Mouse (Mus musculus): Measurements from ENCODE around the gene Galns.
"Not testable (repeated sequence)": the region's sequence is repeated elsewhere in the genome, so short reads cannot be mapped to it uniquely, and the experiment has no call there.

The Galns gene

GRCm38 (mm10) chr8:122586171-122586570 lies 25.1 kb downstream of the Galns start:
- no peak for DNase-seq

GRCm38 (mm10) chr8:122585411-122585891 lies 25.8 kb downstream of the Galns start:
- DNase-seq, result no peak

- no peak for DNase-seq
These were observed 26.3 kb downstream of the Galns start for GRCm38 (mm10) chr8:122584981-122585380.

GRCm38 (mm10) chr8:122580926-122581325 lies 30.3 kb downstream of the Galns start:
- DNase-seq, result no peak

GRCm38 (mm10) chr8:122579196-122579595 lies 32.1 kb downstream of the Galns start:
- DNase-seq, result no peak

GRCm38 (mm10) chr8:122577116-122577515 lies 34.1 kb downstream of the Galns start:
- DNase-seq, result no peak

- DNase-seq, result peak; percentile 95 to 98
These were observed 34.6 kb downstream of the Galns start, which contains the start of gene Aprt for GRCm38 (mm10) chr8:122576648-122577022. Gene Aprt, minus strand, starts transcription at chr8:122576909.

- no peak for DNase-seq
These were observed 35.3 kb downstream of the Galns start for GRCm38 (mm10) chr8:122575735-122576647.

- no peak for DNase-seq
These were observed 36.0 kb downstream of the Galns start for GRCm38 (mm10) chr8:122575286-122575685.

GRCm38 (mm10) chr8:122574667-122575251 lies 36.5 kb downstream of the Galns start:
- peak in 1 of 2 experiments; percentile 50 for DNase-seq

GRCm38 (mm10) chr8:122574264-122574663 lies 37.0 kb downstream of the Galns start:
- DNase-seq, result no peak

- no peak for DNase-seq
These were observed 37.7 kb downstream of the Galns start for GRCm38 (mm10) chr8:122573577-122573976.

- not testable (repeated sequence) for DNase-seq
These were observed 38.1 kb downstream of the Galns start for GRCm38 (mm10) chr8:122573176-122573575.

GRCm38 (mm10) chr8:122572751-122573150 lies 38.5 kb downstream of the Galns start:
- peak; percentile 60 to 72 for DNase-seq

- DNase-seq, result no peak
These were observed 39.5 kb downstream of the Galns start for GRCm38 (mm10) chr8:122571750-122572267.

GRCm38 (mm10) chr8:122571153-122571552 lies 40.1 kb downstream of the Galns start:
- no peak for DNase-seq

GRCm38 (mm10) chr8:122569996-122570395 lies 41.3 kb downstream of the Galns start:
- DNase-seq, result no peak

- no peak for DNase-seq
These were observed 41.9 kb downstream of the Galns start for GRCm38 (mm10) chr8:122569329-122569728.

- no peak for DNase-seq
These were observed 42.4 kb downstream of the Galns start for GRCm38 (mm10) chr8:122568881-122569309.

- DNase-seq, result no peak
These were observed 43.2 kb downstream of the Galns start for GRCm38 (mm10) chr8:122568109-122568504.

GRCm38 (mm10) chr8:122567361-122568108 lies 43.7 kb downstream of the Galns start, which contains the start of gene Cdt1:
Gene Cdt1, plus strand, starts transcription at chr8:122568015.
- peak; percentile 91 to 95 for DNase-seq

- no peak for DNase-seq
These were observed 44.5 kb downstream of the Galns start for GRCm38 (mm10) chr8:122566766-122567165.

Measured in kidney, adult 8-10 months (tissue).